In the genomic region with DNA sequence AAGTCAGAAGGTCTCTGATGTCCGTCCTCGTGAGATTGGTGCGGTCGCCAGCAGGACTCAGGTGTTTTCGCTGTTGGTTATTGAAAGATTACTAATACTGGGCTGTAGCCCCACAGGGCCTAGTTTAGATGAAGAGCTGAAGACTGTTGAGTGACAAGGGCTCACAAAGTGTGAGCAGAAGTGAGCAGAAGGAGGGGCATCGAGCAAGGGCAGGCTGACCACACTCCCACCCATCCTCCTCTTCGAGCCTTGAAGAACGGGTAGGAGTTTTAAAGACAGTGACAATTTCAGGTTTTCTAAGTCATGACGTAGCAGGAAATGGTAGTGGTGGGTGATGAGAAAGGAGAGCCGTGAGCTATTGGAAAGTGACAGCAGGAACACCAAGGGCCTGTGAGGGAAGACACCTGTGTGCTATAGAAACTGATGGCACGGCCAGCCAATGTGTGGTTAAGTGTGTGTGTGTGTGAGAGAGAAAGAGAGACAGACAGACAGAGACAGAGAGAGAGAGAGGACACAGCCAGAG, we compare ENCODE assay signal across 15 mouse cellular contexts. TPM values are rescaled to one million over a fixed set of nuclear protein-coding genes. Genes with fewer than 3 reads are reported as not detected.
DNase-seq lines count a peak whose midpoint lies in the region; ATAC-seq and TF ChIP-seq lines count a peak whose summit lies in the region.
"Had no signal": no experiment of that assay in that cellular context is flagged by ENCODE, and none has a peak within 500 bp of the region (broad histone marks: within the 10 kb centered on the region; RNA-seq: fewer than 3 reads in every experiment).

No protein-coding gene starts in this region.

- H3K4me2 ChIP-seq in heart, embryonic 13.5 days = peak overlapping the region; percentile 26; the same call in 1 of the 2 replicates
- H3K4me2 ChIP-seq: forebrain, embryonic 15.5 days had no signal

- no peaks in the 10 kb centered on the region for H3K9me3 ChIP-seq in heart, embryonic 13.5 days
- H3K9me3 ChIP-seq: forebrain, embryonic 15.5 days had no signal

- peaks cover 86% of the 10 kb centered on the region for H3K4me1 ChIP-seq in heart, embryonic 13.5 days
- peaks cover 3% of the 10 kb centered on the region; the same call in 1 of the 2 replicates for H3K4me1 ChIP-seq in testis, adult 2 months (ENCODE audit: control insufficient read depth, insufficient read depth, low read length)

- no peak overlapping the region for H3K27ac ChIP-seq in heart, embryonic 13.5 days (replicated peaks)
- peak overlapping the region; percentile 61 for H3K27ac ChIP-seq in testis, adult 2 months (ENCODE audit: control insufficient read depth, insufficient read depth, low read depth, low read length)
- H3K27ac ChIP-seq: forebrain, embryonic 15.5 days; macrophage had no signal

- no peaks in the 10 kb centered on the region for H3K27me3 ChIP-seq in heart, embryonic 13.5 days (replicated peaks)
- no peaks in the 10 kb centered on the region for H3K27me3 ChIP-seq in testis, adult 2 months (ENCODE audit: control insufficient read depth, insufficient read depth, low read length)
- H3K27me3 ChIP-seq: forebrain, embryonic 15.5 days had no signal

- no peak for TF ChIP-seq CTCF in testis, adult 2 months (IDR thresholded peaks at IDR 0.05; ENCODE audit: control insufficient read depth, insufficient read depth, insufficient replicate concordance, low read depth, low read length)

- peak overlapping the region; percentile 50 for H3K9ac ChIP-seq in heart, embryonic 13.5 days
- H3K9ac ChIP-seq: forebrain, embryonic 15.5 days had no signal

- DNase-seq in heart, postnatal 10 days = no peak
- DNase-seq in testis, postnatal 14 days (ENCODE audit: low spot score) = no peak
- DNase-seq in induced T-regulatory cell, adult 2 months (ENCODE audit: low read depth) = peak; percentile 79
- peak; percentile 75 to 88 for DNase-seq in natural killer cell, adult 2 months (ENCODE audit: low spot score in 2 of 2)
- no peak for DNase-seq in right cerebral cortex, postnatal 10 days (ENCODE audit: low spot score in 2 of 2)
- no peak for DNase-seq in left cerebral cortex, postnatal 10 days (ENCODE audit: extremely low spot score in 1 of 2, low spot score in 2 of 2)
- DNase-seq: cerebellum, adult 11-12 months; gastrocnemius, postnatal 10 days; kidney, postnatal 4 days had no signal

- TF ChIP-seq POLR2A in testis, adult 2 months (IDR thresholded peaks at IDR 0.05; ENCODE audit: control insufficient read depth, low read depth, low read length) = no peak

- intact Hi-C loops in heart, postnatal 10 days (cut with DNase I) = no loop called here
- intact Hi-C loops in left cerebral cortex, postnatal 10 days (cut with DNase I) = no loop called here

- 53% methylated on average over 11 of the region's 11 CpGs for WGBS in heart, embryonic 13.5 days

- ATAC-seq in heart, embryonic 13.5 days (ENCODE audit: extremely low read depth, insufficient number of reproducible peaks, low FRiP score, low TSS enrichment) = no peak
- ATAC-seq: forebrain, embryonic 15.5 days; intestine, embryonic 16.5 days had no signal

- peaks cover 4% of the 10 kb centered on the region for H3K36me3 ChIP-seq in heart, embryonic 13.5 days
- no peaks in the 10 kb centered on the region for H3K36me3 ChIP-seq in testis, adult 2 months (ENCODE audit: control insufficient read depth, insufficient read depth, low read length)
- H3K36me3 ChIP-seq: forebrain, embryonic 15.5 days had no signal

- no peak overlapping the region for H3K4me3 ChIP-seq in heart, embryonic 13.5 days
- H3K4me3 ChIP-seq in testis, adult 2 months (ENCODE audit: control insufficient read depth, low read depth, low read length) = no peak overlapping the region
- H3K4me3 ChIP-seq: forebrain, embryonic 15.5 days; myocyte had no signal

RNA-seq across cellular contexts. Expression of gene Chsy1, which starts 6.6 kb away (rescaled TPM):
- polyA plus RNA-seq in heart, embryonic 13.5 days (2015; fragmentation: Nextera tagmentation; extraction: Ambion mirVana) = 11.7 and 13.2 TPM in 2 replicates
- total RNA-seq in heart, postnatal 10 days (2021) = 10 to 100 TPM; 37.6 to 37.9 TPM
- polyA plus RNA-seq in testis, adult 2 months (2012; rRNA removed) = 1.5 and 1.8 TPM in 2 replicates
- 10 to 100 TPM; 21.3 to 21.6 TPM for total RNA-seq in left cerebral cortex, postnatal 10 days (2021)

RNA-seq across cellular contexts. Expression of gene Selenos, which starts 36.4 kb away (rescaled TPM):
- polyA plus RNA-seq in heart, embryonic 13.5 days (2015; fragmentation: Nextera tagmentation; extraction: Ambion mirVana) = 66.1 and 74.9 TPM in 2 replicates
- 10 to 100 TPM; 27.0 to 31.2 TPM for total RNA-seq in heart, postnatal 10 days (2021)
- polyA plus RNA-seq in testis, adult 2 months (2012; rRNA removed) = 135 and 163 TPM in 2 replicates
- 10 to 100 TPM; 50.4 to 50.9 TPM for total RNA-seq in left cerebral cortex, postnatal 10 days (2021)

RNA-seq across cellular contexts. Expression of gene Snrpa1, which starts 57.1 kb away (rescaled TPM):
- 98.1 and 106 TPM in 2 replicates for polyA plus RNA-seq in heart, embryonic 13.5 days (2015; fragmentation: Nextera tagmentation; extraction: Ambion mirVana)
- total RNA-seq in heart, postnatal 10 days (2021) = 10 to 100 TPM; 27.0 to 29.2 TPM
- 47.2 and 48.6 TPM in 2 replicates for polyA plus RNA-seq in testis, adult 2 months (2012; rRNA removed)
- 10 to 100 TPM; 38.7 to 42.6 TPM for total RNA-seq in left cerebral cortex, postnatal 10 days (2021)

Comparison
In these comparisons a context has a peak if more than half of its experiments do, and no peak if none do; other contexts are left out.
1. DNase-seq: peak in induced T-regulatory cell, adult 2 months (single experiment) and natural killer cell, adult 2 months (2 of 2); none in heart, postnatal 10 days (0 of 2), testis, postnatal 14 days (single experiment), right cerebral cortex, postnatal 10 days (0 of 2) and left cerebral cortex, postnatal 10 days (0 of 2).